Mouse (Mus musculus): ENCODE measurements around the gene Irf2bp2.

DNA sequence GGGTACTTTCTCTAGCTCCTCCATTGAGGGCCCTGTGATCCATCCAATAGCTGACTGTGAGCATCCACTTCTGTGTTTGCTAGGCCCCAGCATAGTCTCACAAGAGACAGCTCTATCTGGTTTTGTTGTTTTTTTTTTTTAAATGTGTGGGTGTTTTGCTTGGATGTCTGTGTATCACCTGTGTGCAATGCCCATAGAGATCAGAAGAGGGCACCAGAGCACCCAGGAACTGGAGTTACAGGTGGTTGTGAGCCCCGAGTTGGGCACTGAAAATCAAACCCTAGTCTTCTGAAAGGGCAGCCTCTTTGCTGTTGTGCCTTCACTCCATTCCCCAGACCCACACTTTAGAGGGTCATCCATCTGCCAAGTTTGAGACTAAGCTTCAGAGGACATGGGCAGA, 13.7 kb downstream of the Irf2bp2 start:
- TF ChIP-seq EP300 (IDR thresholded peaks at IDR 0.05; ENCODE audit: low read depth) (no peak), CTCF (IDR thresholded peaks at IDR 0.05; ENCODE audit: low read depth) (no peak)

All from heart, postnatal 0 days (tissue).